Mouse (Mus musculus) frontal cortex, postnatal 10 days (tissue): ENCODE measurements around the gene Tes.

ENCODE experiments used
- DNase-seq, 2 experiments: peaks; one replicate each; pipeline ENCODE4 v3.0.0; 2022; ENCODE audit warnings: low spot score in 2 of 2, mixed read lengths in 1 of 2

The Tes gene

GRCm38 (mm10) chr6:17152551-17152950 lies 87.6 kb downstream of the Tes start:
- DNase-seq, result no peak
